ENCODE assay signal across 22 mouse cellular contexts in the genomic region with DNA sequence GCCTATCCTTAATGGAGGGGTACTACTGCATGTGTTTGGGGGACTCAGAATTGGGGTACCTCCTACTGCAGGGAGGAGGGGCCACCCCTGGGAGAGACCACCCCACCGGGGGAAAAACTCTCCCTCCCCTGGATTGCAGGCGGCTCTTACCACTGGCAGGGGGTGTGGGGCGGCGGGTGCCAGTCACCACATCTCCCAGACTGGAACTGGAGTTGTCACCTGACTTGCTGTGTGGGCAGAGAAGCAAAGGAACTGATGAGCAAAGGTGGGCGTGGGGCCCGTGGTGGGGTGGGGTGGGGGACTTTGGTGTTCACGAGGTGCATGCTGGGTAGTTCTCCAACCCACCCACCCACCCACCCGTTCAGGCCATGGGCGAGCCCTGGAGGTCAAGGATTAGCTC. TPM values are rescaled to one million over a fixed set of nuclear protein-coding genes. Genes with fewer than 3 reads are reported as not detected.
DNase-seq lines count a peak whose midpoint lies in the region; ATAC-seq and TF ChIP-seq lines count a peak whose summit lies in the region.
"Had no signal": no experiment of that assay in that cellular context is flagged by ENCODE, and none has a peak within 500 bp of the region (broad histone marks: within the 10 kb centered on the region; RNA-seq: fewer than 3 reads in every experiment).

No protein-coding gene starts in this region.

- no peaks in the 10 kb centered on the region for H3K9me3 ChIP-seq in hindbrain, embryonic 15.5 days
- H3K9me3 ChIP-seq in hindbrain, embryonic 10.5 days: no peaks in the 10 kb centered on the region
- no peaks in the 10 kb centered on the region for H3K9me3 ChIP-seq in lung, embryonic 15.5 days
- no peaks in the 10 kb centered on the region for H3K9me3 ChIP-seq in lung, postnatal 0 days (ENCODE audit: low read length)
- H3K9me3 ChIP-seq in limb, embryonic 12.5 days: no peaks in the 10 kb centered on the region
- H3K9me3 ChIP-seq in heart, embryonic 12.5 days (replicated peaks): no peaks in the 10 kb centered on the region
- H3K9me3 ChIP-seq: embryonic facial prominence, embryonic 13.5 days; forebrain, embryonic 12.5 days; G1E; heart, embryonic 15.5 days; hindbrain, embryonic 12.5 days had no signal

- H3K4me3 ChIP-seq in hindbrain, embryonic 15.5 days: no peak overlapping the region
- H3K4me3 ChIP-seq in hindbrain, embryonic 10.5 days: no peak overlapping the region
- H3K4me3 ChIP-seq in lung, embryonic 15.5 days: no peak overlapping the region
- H3K4me3 ChIP-seq in lung, postnatal 0 days (ENCODE audit: low read depth, low read length): no peak overlapping the region
- H3K4me3 ChIP-seq in limb, embryonic 12.5 days (replicated peaks): no peak overlapping the region
- H3K4me3 ChIP-seq in heart, embryonic 12.5 days: no peak overlapping the region
- H3K4me3 ChIP-seq: embryonic facial prominence, embryonic 13.5 days; forebrain, embryonic 12.5 days; heart, embryonic 15.5 days; hindbrain, embryonic 12.5 days had no signal

- 64% methylated on average over 9 of the region's 9 CpGs for WGBS in hindbrain, embryonic 15.5 days
- WGBS in hindbrain, embryonic 10.5 days: 71% methylated on average over 9 of the region's 9 CpGs
- WGBS in lung, embryonic 15.5 days: 54% methylated on average over 9 of the region's 9 CpGs
- WGBS in lung, postnatal 0 days: 57% methylated on average over 6 of the region's 9 CpGs
- 59% methylated on average over 9 of the region's 9 CpGs for WGBS in limb, embryonic 12.5 days
- 41% methylated on average over 9 of the region's 9 CpGs for WGBS in heart, embryonic 12.5 days

- H3K36me3 ChIP-seq in hindbrain, embryonic 15.5 days: peaks cover 67% of the 10 kb centered on the region
- H3K36me3 ChIP-seq in hindbrain, embryonic 10.5 days: peaks cover 81% of the 10 kb centered on the region
- peaks cover 19% of the 10 kb centered on the region; the same call in 1 of the 2 replicates for H3K36me3 ChIP-seq in lung, embryonic 15.5 days
- no peaks in the 10 kb centered on the region for H3K36me3 ChIP-seq in lung, postnatal 0 days (ENCODE audit: insufficient read depth, low read length)
- peaks cover 94% of the 10 kb centered on the region for H3K36me3 ChIP-seq in limb, embryonic 12.5 days
- peaks cover 15% of the 10 kb centered on the region; the same call in 1 of the 2 replicates for H3K36me3 ChIP-seq in heart, embryonic 12.5 days
- H3K36me3 ChIP-seq: G1E; heart, embryonic 15.5 days had no signal

- no peak overlapping the region for H3K4me2 ChIP-seq in hindbrain, embryonic 15.5 days
- no peak overlapping the region for H3K4me2 ChIP-seq in lung, embryonic 15.5 days
- H3K4me2 ChIP-seq in lung, postnatal 0 days (replicated peaks; ENCODE audit: low read depth, low read length): no peak overlapping the region
- no peak overlapping the region for H3K4me2 ChIP-seq in limb, embryonic 12.5 days
- H3K4me2 ChIP-seq in heart, embryonic 12.5 days: no peak overlapping the region; the same call in 1 of the 2 replicates
- H3K4me2 ChIP-seq: embryonic facial prominence, embryonic 13.5 days; forebrain, embryonic 12.5 days; heart, embryonic 15.5 days; hindbrain, embryonic 12.5 days had no signal

- H3K4me1 ChIP-seq in hindbrain, embryonic 15.5 days (replicated peaks): no peaks in the 10 kb centered on the region
- peaks cover 10% of the 10 kb centered on the region; the same call in 1 of the 2 replicates for H3K4me1 ChIP-seq in hindbrain, embryonic 10.5 days (replicated peaks)
- H3K4me1 ChIP-seq in lung, embryonic 15.5 days: no peaks in the 10 kb centered on the region
- no peaks in the 10 kb centered on the region for H3K4me1 ChIP-seq in lung, postnatal 0 days (ENCODE audit: insufficient read depth, low read depth, low read length)
- no peaks in the 10 kb centered on the region for H3K4me1 ChIP-seq in limb, embryonic 12.5 days (replicated peaks)
- 0 out of 2 replicates have a peak, but pooled peaks cover 8% of the 10 kb centered on the region for H3K4me1 ChIP-seq in heart, embryonic 12.5 days (replicated peaks)
- H3K4me1 ChIP-seq: embryonic facial prominence, embryonic 13.5 days; forebrain, embryonic 12.5 days; heart, embryonic 15.5 days had no signal

- H3K9ac ChIP-seq in hindbrain, embryonic 15.5 days: no peak overlapping the region
- no peak overlapping the region for H3K9ac ChIP-seq in lung, embryonic 15.5 days
- H3K9ac ChIP-seq in lung, postnatal 0 days (replicated peaks; ENCODE audit: low read depth): no peak overlapping the region
- H3K9ac ChIP-seq in limb, embryonic 12.5 days (replicated peaks): 0 out of 2 replicates have a peak overlapping the region, but pooled peaks have one; percentile 9
- H3K9ac ChIP-seq in heart, embryonic 12.5 days: no peak overlapping the region
- H3K9ac ChIP-seq: embryonic facial prominence, embryonic 13.5 days; forebrain, embryonic 12.5 days; forebrain, postnatal 0 days; heart, embryonic 15.5 days; hindbrain, embryonic 12.5 days had no signal

- no peak overlapping the region for H3K27ac ChIP-seq in hindbrain, embryonic 15.5 days (replicated peaks)
- H3K27ac ChIP-seq in hindbrain, embryonic 10.5 days: no peak overlapping the region; the same call in 1 of the 2 replicates
- H3K27ac ChIP-seq in lung, embryonic 15.5 days: no peak overlapping the region
- H3K27ac ChIP-seq in lung, postnatal 0 days (ENCODE audit: low read length): no peak overlapping the region
- no peak overlapping the region for H3K27ac ChIP-seq in limb, embryonic 12.5 days
- no peak overlapping the region for H3K27ac ChIP-seq in heart, embryonic 12.5 days (ENCODE audit: poor library complexity, severe bottlenecking)
- H3K27ac ChIP-seq: embryonic facial prominence, embryonic 13.5 days; forebrain, embryonic 12.5 days; heart, embryonic 15.5 days; hindbrain, embryonic 12.5 days; hindbrain, postnatal 0 days had no signal

- DNase-seq in hindbrain, embryonic 10.5 days (ENCODE audit: low spot score): no peak
- no peak for DNase-seq in lung, postnatal 0 days (ENCODE audit: low spot score)
- peak; percentile 80 for DNase-seq in brain, adult 2 months (ENCODE audit: low read depth, low spot score)
- DNase-seq: adrenal gland, adult 8-10 months; adrenal gland, postnatal 36 days; cerebellum, adult 11 months; cerebellum, adult 8-10 months; cerebellum, postnatal 14 days; forebrain, postnatal 0 days; gastrocnemius, postnatal 36 days; heart, adult 11 months had no signal

- H3K27me3 ChIP-seq in hindbrain, embryonic 15.5 days: no peaks in the 10 kb centered on the region
- peaks cover 13% of the 10 kb centered on the region for H3K27me3 ChIP-seq in hindbrain, embryonic 10.5 days (ENCODE audit: insufficient read depth, poor library complexity, severe bottlenecking)
- H3K27me3 ChIP-seq in lung, embryonic 15.5 days: no peaks in the 10 kb centered on the region; the same call in 1 of the 2 replicates
- H3K27me3 ChIP-seq in lung, postnatal 0 days (replicated peaks; ENCODE audit: insufficient read depth, low read length): no peaks in the 10 kb centered on the region
- H3K27me3 ChIP-seq in limb, embryonic 12.5 days: peaks cover 6% of the 10 kb centered on the region; the same call in 1 of the 2 replicates
- H3K27me3 ChIP-seq in heart, embryonic 12.5 days (replicated peaks): peaks cover 38% of the 10 kb centered on the region
- H3K27me3 ChIP-seq: CH12.LX; embryonic facial prominence, embryonic 13.5 days; forebrain, embryonic 12.5 days; hindbrain, embryonic 12.5 days had no signal

- no peak for TF ChIP-seq CTCF in lung, postnatal 0 days (IDR thresholded peaks at IDR 0.05)

- peak; percentile 33; the same call in 1 of the 2 replicates for ATAC-seq in hindbrain, embryonic 15.5 days (ENCODE audit: low FRiP score, low read depth)
- 0 out of 2 replicates have a peak, but pooled peaks have one; percentile 32 for ATAC-seq in lung, embryonic 15.5 days (ENCODE audit: borderline replicate concordance, extremely low read depth, low FRiP score, low TSS enrichment)
- no peak for ATAC-seq in lung, postnatal 0 days
- no peak for ATAC-seq in limb, embryonic 12.5 days (ENCODE audit: insufficient number of reproducible peaks, insufficient read depth, low FRiP score, low TSS enrichment, low read depth)
- no peak for ATAC-seq in heart, embryonic 12.5 days (ENCODE audit: insufficient number of reproducible peaks, low FRiP score)
- ATAC-seq: forebrain, postnatal 0 days; hindbrain, postnatal 0 days had no signal

- TF ChIP-seq EP300 in lung, postnatal 0 days (IDR thresholded peaks at IDR 0.05): no peak

RNA-seq across cellular contexts. Expression of gene Cacnb1, which starts 11.1 kb away (rescaled TPM):
- 62.2 and 70.1 TPM in 2 replicates for polyA plus RNA-seq in hindbrain, embryonic 15.5 days (2015; fragmentation: Nextera tagmentation; extraction: Ambion mirVana)
- polyA plus RNA-seq in hindbrain, embryonic 10.5 days (2016; fragmentation: Nextera tagmentation; extraction: Ambion mirVana): 7.6 and 22.9 TPM in 2 replicates
- 4.9 and 5.2 TPM in 2 replicates for polyA plus RNA-seq in lung, embryonic 15.5 days (2015; fragmentation: Nextera tagmentation; extraction: Ambion mirVana)
- polyA plus RNA-seq in lung, postnatal 0 days (2015; fragmentation: Nextera tagmentation; extraction: Ambion mirVana): 3.5 and 4.0 TPM in 2 replicates
- polyA plus RNA-seq in limb, embryonic 12.5 days (2016; fragmentation: Nextera tagmentation; extraction: Ambion mirVana): 13.2 and 16.0 TPM in 2 replicates
- polyA plus RNA-seq in heart, embryonic 12.5 days (2016; fragmentation: Nextera tagmentation; extraction: Ambion mirVana): 6.1 and 8.5 TPM in 2 replicates

RNA-seq across cellular contexts. Expression of gene Rpl19, which starts 14.8 kb away (rescaled TPM):
- polyA plus RNA-seq in hindbrain, embryonic 15.5 days (2015; fragmentation: Nextera tagmentation; extraction: Ambion mirVana): 632 and 657 TPM in 2 replicates
- polyA plus RNA-seq in hindbrain, embryonic 10.5 days (2016; fragmentation: Nextera tagmentation; extraction: Ambion mirVana): 1,011 and 1,145 TPM in 2 replicates
- polyA plus RNA-seq in lung, embryonic 15.5 days (2015; fragmentation: Nextera tagmentation; extraction: Ambion mirVana): 1,039 and 1,081 TPM in 2 replicates
- polyA plus RNA-seq in lung, postnatal 0 days (2015; fragmentation: Nextera tagmentation; extraction: Ambion mirVana): 750 and 817 TPM in 2 replicates
- polyA plus RNA-seq in limb, embryonic 12.5 days (2016; fragmentation: Nextera tagmentation; extraction: Ambion mirVana): 1,014 and 1,051 TPM in 2 replicates
- 654 and 675 TPM in 2 replicates for polyA plus RNA-seq in heart, embryonic 12.5 days (2016; fragmentation: Nextera tagmentation; extraction: Ambion mirVana)

RNA-seq across cellular contexts. Expression of gene Arl5c, which starts 15.7 kb away (rescaled TPM):
- polyA plus RNA-seq in hindbrain, embryonic 15.5 days (2015; fragmentation: Nextera tagmentation; extraction: Ambion mirVana): 12.9 and 13.7 TPM in 2 replicates
- 13.3 and 16.2 TPM in 2 replicates for polyA plus RNA-seq in hindbrain, embryonic 10.5 days (2016; fragmentation: Nextera tagmentation; extraction: Ambion mirVana)
- polyA plus RNA-seq in lung, embryonic 15.5 days (2015; fragmentation: Nextera tagmentation; extraction: Ambion mirVana): 6.8 and 9.0 TPM in 2 replicates
- polyA plus RNA-seq in lung, postnatal 0 days (2015; fragmentation: Nextera tagmentation; extraction: Ambion mirVana): 4.6 and 6.5 TPM in 2 replicates
- polyA plus RNA-seq in limb, embryonic 12.5 days (2016; fragmentation: Nextera tagmentation; extraction: Ambion mirVana): 5.9 and 7.1 TPM in 2 replicates
- polyA plus RNA-seq in heart, embryonic 12.5 days (2016; fragmentation: Nextera tagmentation; extraction: Ambion mirVana): 3.4 and 3.9 TPM in 2 replicates
- polyA plus RNA-seq: G1E had no signal

RNA-seq across cellular contexts. Expression of gene Plxdc1, which starts 25.5 kb away (rescaled TPM):
- 1.4 and 1.5 TPM in 2 replicates for polyA plus RNA-seq in hindbrain, embryonic 15.5 days (2015; fragmentation: Nextera tagmentation; extraction: Ambion mirVana)
- 0.11 and 0.24 TPM in 2 replicates for polyA plus RNA-seq in hindbrain, embryonic 10.5 days (2016; fragmentation: Nextera tagmentation; extraction: Ambion mirVana)
- polyA plus RNA-seq in lung, embryonic 15.5 days (2015; fragmentation: Nextera tagmentation; extraction: Ambion mirVana): 0.89 and 1.3 TPM in 2 replicates
- polyA plus RNA-seq in lung, postnatal 0 days (2015; fragmentation: Nextera tagmentation; extraction: Ambion mirVana): 1.7 TPM in 2 replicates
- polyA plus RNA-seq in limb, embryonic 12.5 days (2016; fragmentation: Nextera tagmentation; extraction: Ambion mirVana): 0.12 TPM in 1 of 2 replicates, not detected in the other
- polyA plus RNA-seq in heart, embryonic 12.5 days (2016; fragmentation: Nextera tagmentation; extraction: Ambion mirVana): 0.31 TPM in 1 of 2 replicates, not detected in the other

RNA-seq across cellular contexts. Expression of gene Stac2, which starts 41.5 kb away (rescaled TPM):
- 6.4 and 9.7 TPM in 2 replicates for polyA plus RNA-seq in hindbrain, embryonic 15.5 days (2015; fragmentation: Nextera tagmentation; extraction: Ambion mirVana)
- polyA plus RNA-seq in hindbrain, embryonic 10.5 days (2016; fragmentation: Nextera tagmentation; extraction: Ambion mirVana): 1.1 and 1.5 TPM in 2 replicates
- polyA plus RNA-seq in lung, embryonic 15.5 days (2015; fragmentation: Nextera tagmentation; extraction: Ambion mirVana): 0.06 and 0.16 TPM in 2 replicates
- 0.10 and 0.11 TPM in 2 replicates for polyA plus RNA-seq in lung, postnatal 0 days (2015; fragmentation: Nextera tagmentation; extraction: Ambion mirVana)
- 0.31 and 0.68 TPM in 2 replicates for polyA plus RNA-seq in limb, embryonic 12.5 days (2016; fragmentation: Nextera tagmentation; extraction: Ambion mirVana)
- polyA plus RNA-seq in heart, embryonic 12.5 days (2016; fragmentation: Nextera tagmentation; extraction: Ambion mirVana): 0.47 and 0.63 TPM in 2 replicates
- polyA plus RNA-seq: G1E had no signal

Comparison
In these comparisons a context has a peak if more than half of its experiments do, and no peak if none do; other contexts are left out.
1. ATAC-seq: peak in hindbrain, embryonic 15.5 days (single experiment) and lung, embryonic 15.5 days (single experiment); none in lung, postnatal 0 days (single experiment), limb, embryonic 12.5 days (single experiment) and heart, embryonic 12.5 days (single experiment).